Mouse (Mus musculus) kidney, adult 8-10 months (tissue): ENCODE results near the gene Ldlrap1.

Experiments used
- DNase-seq, 2 experiments: peaks; one replicate each; pipeline ENCODE4 v3.0.0; 2022

The Ldlrap1 gene

GRCm38 (mm10) chr4:134750825-134751224 lies 17.0 kb downstream of the Ldlrap1 start:
- no peak for DNase-seq

DNA sequence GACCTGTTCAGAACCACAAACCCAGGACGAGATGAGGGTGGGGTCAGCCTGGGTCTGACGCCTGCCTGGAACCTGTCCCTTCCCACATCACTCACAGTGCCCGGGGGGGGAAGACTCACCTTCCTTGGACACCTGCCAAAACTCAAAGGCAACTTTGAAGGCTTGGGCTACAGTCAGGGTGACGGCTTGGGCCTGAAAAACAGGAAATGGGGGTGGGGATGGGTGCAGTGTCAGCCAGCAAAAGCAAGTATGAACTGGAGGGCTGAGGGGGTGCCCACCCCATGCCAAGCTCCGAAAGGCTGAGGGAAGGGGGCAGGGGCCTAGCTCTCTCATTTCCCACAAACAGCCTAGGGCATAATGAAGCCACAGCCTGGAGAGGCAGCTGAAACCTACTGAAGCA lies 17.6 kb downstream of the Ldlrap1 start:
- no peak for DNase-seq

DNA sequence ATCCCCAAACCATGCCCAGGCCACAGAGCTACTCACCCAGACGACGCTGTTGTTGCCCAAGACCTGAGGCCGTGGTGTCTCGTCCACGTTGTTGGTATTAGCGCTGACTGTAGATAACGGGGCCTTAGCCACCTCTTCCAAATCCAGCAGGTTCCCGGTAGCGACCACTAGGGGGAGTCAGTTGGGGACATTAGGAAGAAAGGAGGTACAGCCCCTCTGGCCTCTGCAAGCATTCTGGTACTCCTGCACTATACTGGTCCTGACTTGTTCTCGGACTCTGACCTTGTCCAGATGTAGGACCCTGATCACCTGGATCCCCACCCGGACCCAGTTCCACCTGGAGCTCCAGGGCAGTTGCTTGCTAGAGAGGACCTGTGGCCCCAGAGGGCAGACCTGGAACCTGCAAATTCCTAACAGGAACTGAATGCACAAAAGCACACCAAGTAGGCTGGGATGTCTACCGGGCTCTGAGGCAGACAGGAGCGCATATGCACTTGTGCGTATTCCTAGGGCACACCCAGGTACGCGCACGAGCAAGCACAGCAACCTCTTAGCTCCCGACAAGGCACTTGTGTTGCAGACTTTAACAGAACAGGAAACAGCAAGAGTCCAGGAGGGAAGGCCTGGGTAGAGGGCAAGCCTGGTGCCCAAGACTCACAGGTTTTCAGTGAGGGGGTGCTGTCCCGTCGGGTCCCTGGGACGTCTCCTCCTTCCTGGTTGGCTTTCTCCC lies 18.4 kb downstream of the Ldlrap1 start:
- DNase-seq: no peak

- DNase-seq: no peak
Observed at GRCm38 (mm10) chr4:134745900-134746661, 21.7 kb downstream of the Ldlrap1 start.

DNA sequence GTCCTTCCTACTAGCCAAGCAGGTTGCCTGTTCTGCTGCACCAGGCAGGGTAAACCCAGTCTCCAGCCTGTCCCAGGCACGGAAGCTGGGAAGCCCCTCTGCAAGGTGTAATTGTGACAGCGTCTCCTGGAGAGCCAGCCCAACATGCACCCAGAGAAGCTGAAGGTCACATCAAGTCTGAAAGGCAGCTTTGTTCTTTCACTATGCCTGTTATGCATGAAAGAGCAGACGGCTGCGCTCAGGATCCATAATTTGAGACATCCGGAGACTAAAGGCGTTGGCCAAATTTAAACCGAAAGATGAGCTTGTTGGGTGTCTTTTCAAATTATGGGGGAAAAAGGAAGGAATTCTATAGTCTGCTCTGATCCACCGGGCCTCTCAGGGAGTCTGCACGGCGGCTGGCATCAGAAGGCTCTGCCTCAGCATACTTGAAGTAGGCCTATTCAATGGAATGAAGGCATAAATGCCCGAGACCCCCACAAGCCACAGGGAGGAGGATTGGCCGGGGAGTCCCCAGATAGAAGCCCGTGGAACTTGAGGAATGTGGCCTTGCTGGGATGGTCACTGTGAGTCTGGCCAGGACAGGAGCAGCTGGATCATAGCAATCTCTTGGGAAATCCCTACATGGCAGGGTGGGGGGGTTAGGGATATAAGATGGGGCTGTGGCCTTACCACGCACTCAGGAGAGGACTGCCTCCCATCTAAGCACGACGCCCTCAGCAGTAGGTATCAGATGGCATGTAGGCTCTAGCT lies 23.8 kb downstream of the Ldlrap1 start:
- DNase-seq: no peak

DNA sequence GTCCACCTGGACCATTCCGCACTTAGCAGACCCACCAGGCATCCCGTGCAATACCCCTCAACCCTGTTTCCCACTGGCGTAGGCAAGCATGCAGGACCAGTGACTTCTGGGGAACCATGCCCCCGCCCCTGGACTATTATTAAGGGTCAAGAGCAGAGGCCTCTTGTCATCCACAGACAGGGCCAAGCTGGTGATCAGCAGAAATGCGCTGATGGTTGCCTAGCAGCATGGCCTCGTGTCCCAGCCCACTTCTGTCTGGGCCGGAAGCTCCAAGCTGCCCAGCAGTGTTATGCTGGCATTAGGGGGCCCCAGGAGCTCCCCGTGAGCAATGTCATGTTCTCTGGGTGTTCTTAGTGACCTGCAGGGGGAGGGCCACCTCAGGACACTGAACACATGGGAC lies 25.9 kb downstream of the Ldlrap1 start:
- no peak for DNase-seq

DNA sequence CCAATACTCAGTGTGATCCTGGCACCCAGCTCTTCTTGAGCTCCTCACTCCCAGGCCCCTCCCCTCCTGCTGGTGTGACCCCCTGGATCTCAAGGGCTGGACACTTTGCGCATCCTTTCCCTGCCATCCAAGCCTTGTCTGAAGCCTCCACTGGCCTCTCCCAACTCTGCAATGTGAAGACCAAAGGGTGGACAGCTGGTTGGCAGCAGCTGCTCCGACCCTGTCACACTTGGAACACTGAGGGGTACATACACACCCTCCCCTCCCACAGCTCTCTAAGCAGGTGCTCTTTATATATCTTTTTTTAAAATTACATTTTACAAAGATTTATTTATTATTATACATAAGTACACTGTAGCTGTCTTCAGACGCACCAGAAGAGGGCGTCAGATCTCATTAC lies 27.6 kb downstream of the Ldlrap1 start:
- DNase-seq: no peak

- DNase-seq: no peak
Observed at GRCm38 (mm10) chr4:134739530-134739929, 28.3 kb downstream of the Ldlrap1 start.

DNA sequence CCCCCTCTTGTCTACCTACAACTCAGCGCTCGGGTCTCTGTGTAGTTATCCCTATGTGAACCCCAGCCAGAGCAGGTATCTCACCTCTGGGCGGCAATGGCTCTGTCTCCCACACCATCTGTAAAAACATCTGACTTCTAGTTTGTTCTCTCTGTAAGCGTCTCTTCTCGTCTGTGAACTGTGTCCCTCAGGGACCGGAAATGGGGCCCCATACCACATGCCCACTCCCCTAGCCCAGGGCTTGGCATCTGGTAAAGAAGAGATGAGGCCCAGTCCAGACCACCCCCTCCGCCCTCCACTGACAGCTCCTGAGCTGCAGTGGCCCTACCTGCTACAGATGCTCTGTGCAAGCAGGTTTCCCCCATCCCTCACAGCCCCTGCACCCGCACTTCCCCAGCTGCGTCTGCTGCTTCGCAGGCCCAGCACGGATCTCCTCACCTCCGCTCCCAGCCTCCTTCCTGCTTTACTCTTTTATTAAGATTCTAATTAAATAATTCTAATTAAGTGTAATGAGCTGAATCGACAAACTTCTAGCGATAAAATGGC lies 30.4 kb downstream of the Ldlrap1 start:
- DNase-seq: no peak

DNA sequence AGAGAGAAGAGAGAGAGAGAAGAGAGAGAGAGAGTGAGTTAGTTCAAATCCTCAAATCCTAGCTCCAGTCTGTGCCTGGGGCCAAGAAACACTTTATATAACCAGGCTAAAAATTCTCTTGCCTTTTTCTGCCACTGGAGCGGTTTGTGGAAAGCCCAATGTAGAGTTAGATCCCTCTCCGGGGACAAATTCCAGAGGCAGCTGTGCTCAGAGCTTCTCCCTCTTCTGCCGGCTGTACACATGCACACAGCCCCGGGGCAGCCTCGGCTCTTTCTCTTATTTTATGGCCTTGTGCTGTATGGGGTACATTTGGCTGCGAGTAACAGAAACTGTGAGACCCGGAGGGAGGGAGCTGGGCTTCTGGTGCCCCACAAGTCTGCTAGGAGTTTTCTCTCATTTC lies 31.7 kb downstream of the Ldlrap1 start:
- DNase-seq: no peak

DNA sequence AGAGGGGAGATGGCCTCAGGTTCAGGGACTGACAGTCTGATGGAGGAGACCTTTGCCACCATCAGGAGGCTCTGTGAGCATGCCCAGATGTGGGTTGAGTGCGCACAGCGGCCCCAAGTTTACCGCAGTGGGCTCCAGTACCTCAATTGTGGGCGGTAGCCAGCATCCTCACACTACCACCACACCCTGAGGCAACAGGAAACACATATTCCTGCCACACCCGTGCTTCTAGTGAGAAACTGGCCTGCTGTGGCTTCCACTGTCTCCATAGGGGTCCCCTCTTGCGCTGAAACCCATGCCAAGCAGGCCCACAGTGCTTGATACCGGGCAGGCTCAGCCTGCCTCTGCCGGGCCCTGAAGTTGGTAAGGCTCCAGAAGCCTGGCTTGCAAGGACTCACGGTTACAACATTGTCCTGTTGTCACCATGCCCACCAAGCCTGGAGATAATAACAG lies 33.2 kb downstream of the Ldlrap1 start:
- no peak for DNase-seq

DNA sequence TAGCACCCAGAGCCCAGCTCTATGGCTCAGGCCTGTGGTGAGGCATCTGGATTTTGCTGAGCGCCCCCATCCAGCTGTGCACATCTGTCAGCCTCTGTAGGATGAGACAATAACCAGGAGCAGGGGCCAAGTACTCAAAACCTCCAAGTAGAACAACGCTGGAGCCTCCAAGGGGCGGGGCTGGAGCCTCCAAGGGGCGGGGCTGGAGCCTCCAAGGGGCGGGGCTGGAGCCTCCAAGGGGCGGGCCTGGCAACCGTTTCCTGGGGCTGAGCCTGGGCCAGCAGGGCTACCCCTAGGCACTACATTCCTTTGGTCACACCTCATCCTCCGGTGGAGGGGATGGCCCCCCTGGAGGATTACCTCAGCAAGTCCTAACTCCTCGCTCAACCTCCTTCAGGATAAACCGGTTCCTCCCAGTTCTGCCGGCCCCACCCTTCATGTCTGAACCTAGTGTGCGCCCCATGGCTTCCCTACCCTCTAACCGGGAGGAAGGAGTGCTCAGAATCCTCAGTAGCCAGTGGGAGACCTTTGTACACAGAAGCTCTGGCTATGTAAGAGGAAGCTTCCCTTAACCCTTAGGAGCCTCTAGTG lies 33.7 kb downstream of the Ldlrap1 start:
- peak; percentile 26 to 35 for DNase-seq

DNA sequence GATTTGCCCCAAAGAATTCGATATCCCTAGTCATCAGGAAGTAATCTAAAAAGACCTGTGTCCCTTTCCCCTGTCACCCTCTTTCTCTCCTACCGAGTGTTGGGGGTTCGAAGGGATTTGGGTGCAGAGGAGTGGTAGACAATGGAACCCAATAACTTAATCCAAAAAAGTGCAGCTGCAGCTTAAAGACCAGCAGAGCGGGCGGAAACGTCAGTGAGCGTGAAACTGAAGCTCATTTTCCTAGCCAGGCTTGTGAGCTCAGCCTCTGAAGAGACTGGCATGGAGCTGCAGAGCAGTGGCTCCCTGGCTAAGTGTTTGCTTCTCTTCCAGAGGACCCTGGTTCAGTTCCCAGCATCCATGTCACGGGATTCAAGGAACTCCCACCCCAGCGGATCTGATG lies 34.5 kb downstream of the Ldlrap1 start:
- no peak for DNase-seq

GRCm38 (mm10) chr4:134730106-134730505 lies 37.7 kb downstream of the Ldlrap1 start:
- peak; percentile 39 to 58 for DNase-seq

DNA sequence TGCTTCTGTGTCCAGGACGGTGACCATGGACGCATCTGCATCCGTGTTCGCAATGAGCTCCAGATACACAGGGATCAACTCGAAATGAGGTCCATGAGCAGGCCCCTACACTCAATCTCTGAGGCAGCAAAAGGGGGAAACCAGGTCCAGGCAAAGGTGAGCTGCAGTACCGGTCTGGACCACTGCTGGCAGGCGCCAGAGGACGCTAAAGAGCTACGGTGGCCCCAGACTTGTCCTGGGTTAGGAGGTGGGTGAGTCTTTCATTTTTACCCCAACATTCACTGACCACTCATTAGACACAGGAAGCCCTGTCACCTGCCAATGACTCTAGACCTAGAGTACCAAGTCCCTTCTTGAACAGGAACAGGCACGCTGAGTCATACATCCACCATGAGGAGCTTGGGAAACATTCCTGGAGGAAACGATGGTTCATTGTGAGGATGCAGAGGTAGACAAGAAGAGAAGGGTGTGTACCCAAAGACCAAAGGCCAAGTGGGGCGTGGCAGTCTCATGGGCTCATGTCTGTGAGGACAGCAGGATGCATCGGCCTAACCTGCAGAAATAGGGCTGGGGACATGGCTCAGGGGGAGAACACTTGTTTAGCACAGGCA lies 42.0 kb downstream of the Ldlrap1 start:
- DNase-seq: no peak

DNA sequence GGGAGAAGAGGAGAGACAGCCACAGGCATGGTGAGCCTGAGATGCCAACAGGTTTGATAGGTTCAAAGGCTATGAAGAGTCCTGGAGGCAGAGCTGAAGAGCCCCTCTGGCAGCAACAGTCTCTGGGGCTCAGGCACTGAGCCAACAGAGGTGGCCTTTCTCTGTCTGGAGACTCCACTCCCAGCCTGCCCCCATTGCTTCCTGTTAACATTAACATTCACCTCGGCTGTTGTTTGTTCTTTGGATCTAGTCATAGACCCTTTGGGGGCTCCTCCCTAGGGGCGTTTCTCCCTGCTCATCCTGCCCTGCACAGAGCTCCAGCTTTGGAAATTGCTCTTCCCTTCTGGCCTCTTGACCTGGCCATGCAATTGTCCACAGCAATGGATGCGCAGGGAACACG lies 42.9 kb downstream of the Ldlrap1 start:
- DNase-seq: no peak

DNA sequence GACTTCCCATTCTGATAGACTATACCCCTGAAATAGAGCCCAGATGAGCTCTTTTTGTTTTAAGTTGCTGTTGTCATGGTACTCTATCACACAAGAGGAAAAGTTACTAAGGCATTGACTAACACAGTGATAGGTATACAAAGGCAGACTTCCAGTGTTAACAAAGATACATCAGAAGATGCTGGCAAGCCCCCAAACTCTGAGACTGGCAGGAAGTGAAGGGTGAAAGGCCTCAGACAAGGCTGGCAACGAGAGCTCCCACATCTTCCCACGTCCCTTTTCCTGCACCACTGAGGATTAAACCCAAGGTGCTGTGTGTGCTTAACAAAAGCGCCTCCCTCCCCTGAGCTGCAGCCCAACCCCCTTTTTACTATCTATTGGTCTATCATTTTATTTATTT lies 44.6 kb downstream of the Ldlrap1 start:
- no peak for DNase-seq

GRCm38 (mm10) chr4:134721076-134721475 lies 46.7 kb downstream of the Ldlrap1 start:
- DNase-seq: no peak

DNA sequence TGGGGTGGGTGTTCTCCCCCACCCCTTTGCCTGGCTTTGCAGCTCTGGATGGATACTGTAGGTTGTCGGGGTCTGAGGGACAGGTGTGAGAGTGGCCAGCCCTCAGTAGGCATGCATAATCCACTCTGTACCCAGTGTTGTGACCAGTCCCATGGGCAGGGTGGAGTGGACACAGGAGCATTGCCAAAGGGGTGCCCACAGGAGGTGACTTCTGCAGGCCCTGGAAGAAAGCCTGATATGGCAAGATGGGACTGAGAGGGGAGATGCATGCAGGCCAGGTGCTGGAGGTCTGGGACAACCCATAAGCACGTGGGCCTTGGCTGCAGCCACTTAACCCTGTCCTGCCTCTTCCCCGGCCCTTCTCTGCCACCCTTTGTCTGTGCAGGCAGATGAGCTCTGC lies 47.5 kb downstream of the Ldlrap1 start:
- no peak for DNase-seq

GRCm38 (mm10) chr4:134719489-134719888 lies 48.3 kb downstream of the Ldlrap1 start:
- DNase-seq: no peak

DNA sequence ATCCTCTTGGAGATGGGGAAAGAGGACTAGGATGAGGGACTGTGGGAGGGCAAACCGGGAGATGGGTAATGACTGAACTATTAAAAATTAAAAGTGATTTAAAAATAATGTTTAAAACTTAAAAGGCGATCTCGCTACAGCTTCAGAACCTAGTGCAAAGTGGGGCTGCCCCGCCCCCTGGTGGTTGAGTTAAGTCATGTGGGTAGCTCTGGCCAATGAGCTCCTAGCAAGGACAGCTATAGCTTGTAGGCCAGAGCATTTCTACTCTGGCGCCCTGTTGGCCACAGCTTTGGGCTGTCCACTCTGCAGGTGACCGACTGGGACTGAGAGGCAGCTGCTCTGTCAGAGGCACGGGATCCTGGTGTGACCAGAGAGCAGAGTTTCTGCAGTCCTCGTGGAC lies 53.9 kb downstream of the Ldlrap1 start:
- DNase-seq: peak; percentile 62 to 82

- DNase-seq: no peak
Observed at GRCm38 (mm10) chr4:134705311-134705710, 62.5 kb downstream of the Ldlrap1 start.

DNA sequence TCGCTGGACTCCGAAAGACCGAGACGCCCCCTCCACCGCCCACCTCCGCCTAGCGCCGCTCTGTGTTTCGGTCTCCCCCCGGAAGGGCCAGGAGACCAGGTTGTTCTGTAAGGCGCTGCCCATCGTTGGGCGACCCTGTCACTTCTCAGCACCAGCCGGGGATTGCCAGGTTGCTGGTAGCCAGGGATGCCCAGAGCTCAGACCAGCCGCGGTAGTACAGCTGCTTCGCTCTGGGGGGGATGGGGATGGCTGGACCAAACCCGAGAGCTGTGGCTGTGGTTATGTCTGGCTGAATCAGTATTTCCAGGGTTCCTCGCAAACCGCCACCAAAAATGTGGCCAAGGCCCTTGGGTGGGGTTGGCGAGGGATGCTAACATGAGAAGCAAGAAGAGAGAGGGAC lies 63.2 kb downstream of the Ldlrap1 start:
- DNase-seq: no peak
